Mouse (Mus musculus): ENCODE results near the gene Clstn1.

Clstn1 gene

GRCm38 (mm10) chr4:149679056-149679770 lies 92.9 kb downstream of the Clstn1 start:
- no peak for DNase-seq

DNA sequence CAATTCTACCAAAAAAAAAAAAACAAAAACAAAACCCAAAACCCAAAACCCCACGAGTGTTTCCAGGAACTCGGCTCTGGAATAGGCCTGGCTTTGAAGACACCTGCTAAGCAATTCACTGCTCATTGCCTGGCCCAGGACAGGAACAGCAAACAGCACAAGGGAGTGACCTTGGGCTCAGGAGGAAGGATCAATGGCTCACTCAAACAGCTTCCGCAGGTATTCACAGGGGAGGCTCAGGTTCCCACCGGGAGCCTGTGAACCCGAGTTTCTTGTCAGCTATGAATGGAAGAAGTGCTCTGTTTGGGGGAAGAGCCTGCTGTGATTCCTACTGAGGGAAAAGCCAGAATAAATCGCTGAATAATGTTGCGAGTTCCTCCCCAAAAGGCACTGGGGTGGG lies 97.6 kb downstream of the Clstn1 start:
- DNase-seq: no peak

DNA sequence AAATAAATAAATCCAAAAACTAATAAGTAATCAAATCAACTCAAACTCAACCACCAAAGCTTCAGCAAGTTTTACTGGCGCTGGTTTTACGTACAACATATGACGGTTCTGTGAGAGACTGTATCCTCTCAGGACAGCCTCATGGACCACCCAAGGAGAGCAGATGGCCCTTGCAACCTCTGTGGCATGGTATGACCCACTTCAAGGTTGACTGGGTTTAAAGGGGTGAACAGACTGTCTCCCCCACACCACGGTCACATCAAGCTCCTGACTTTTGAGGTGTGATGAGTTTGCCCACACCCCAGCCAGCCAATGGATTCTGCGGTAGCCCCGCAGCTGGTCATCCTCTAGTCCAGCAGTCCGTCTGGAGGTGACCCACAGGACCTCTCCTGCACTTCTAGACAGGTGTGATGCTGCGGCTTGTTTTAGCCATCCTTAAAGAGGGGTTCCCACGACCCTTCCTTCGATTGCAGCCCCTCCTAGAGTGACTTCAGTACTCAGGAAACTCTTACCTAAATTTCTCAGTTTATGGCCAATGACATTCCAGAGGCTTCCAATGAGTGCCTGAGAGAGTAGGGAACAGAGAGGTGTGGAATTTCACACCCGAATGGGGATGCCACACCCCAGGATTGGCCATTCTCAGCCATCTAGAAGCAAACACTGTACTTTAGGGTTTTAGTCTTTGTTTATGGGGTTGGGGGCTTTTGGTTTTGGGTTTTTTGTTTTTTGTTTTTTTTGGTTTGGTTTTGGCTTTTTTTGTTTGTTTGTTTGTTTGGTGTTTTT lies 98.8 kb downstream of the Clstn1 start:
- DNase-seq: no peak

- no peak for DNase-seq
Observed at GRCm38 (mm10) chr4:149688861-149689260, 102.6 kb downstream of the Clstn1 start.

- no peak for DNase-seq
Observed at GRCm38 (mm10) chr4:149689822-149690700, 103.8 kb downstream of the Clstn1 start.

DNA sequence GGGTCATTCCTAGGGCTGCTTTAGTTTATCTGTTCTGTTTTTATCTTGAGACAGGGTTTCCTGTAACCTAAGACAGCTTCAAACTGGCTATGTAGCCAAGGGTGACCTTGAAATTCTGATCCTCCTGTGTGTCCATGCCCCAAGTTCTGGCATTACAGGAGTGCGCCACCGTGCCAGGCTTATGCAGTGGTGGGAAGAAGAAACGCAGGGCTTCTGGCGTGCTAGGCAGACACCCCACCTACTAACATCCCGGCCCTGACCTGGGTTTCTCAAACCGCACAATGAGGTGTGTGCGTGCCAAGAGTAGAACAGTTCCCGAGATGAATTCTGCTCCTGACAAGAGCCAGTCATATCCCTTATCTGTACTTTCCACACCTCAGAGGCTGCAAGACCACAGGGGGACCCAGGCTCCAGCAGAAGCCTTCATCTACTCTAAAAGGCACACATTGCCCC lies 104.6 kb downstream of the Clstn1 start:
- DNase-seq: no peak

DNA sequence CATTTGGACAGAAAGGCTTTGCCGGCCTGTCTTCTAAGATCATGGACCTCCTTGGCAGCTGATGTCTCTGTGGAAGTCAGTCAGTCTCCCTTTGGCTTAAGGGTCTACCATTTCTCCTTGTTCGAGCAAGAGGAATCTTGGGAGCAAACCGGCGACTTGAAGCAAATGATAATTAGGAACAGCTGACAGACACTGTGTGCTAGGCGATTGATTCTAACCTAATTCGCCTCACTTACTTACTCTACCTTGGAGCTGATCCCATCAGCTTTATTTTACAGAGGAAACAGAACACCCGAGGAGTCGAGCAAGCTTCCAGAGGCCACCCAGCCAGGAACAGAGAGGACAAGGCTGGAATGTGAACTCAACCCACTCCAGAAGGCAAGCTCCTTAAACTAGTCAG lies 105.1 kb downstream of the Clstn1 start:
- DNase-seq: no peak

GRCm38 (mm10) chr4:149696189-149696971 lies 110.1 kb downstream of the Clstn1 start:
- DNase-seq: peak; percentile 56

DNA sequence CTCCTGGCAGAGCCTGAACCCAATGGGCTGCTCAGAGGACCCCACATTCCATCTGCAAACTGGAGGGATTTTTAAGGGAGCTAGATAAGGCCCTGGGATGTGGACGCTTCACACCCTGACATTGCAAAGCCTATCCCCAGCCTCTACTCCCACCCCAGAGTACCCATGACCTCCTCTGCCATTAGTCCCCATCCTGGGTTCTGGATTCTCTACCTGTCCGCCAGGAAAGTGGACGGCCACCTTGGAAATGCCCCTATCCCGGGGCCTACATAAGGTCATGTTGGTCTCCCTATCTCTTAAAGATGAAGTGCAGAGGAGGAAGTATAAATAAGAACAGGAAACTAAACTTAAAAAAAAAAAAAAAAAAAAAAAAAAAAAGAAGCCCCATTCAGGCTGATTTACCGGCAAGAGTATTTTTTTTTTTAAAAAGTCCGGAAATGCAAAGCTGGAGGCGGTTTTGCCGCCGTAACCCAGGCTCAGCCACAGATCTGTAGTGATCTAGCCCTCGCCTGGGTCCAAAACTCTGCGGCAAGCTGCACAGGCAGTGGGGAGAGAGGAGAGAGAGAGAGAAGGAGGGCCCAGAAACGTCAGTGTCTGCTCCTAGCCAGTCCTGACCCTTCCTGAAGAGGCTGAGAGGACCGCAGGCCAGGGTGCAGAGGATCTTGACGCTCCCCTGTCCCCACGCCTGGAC lies 111.4 kb downstream of the Clstn1 start:
- peak; percentile 74 for DNase-seq

DNA sequence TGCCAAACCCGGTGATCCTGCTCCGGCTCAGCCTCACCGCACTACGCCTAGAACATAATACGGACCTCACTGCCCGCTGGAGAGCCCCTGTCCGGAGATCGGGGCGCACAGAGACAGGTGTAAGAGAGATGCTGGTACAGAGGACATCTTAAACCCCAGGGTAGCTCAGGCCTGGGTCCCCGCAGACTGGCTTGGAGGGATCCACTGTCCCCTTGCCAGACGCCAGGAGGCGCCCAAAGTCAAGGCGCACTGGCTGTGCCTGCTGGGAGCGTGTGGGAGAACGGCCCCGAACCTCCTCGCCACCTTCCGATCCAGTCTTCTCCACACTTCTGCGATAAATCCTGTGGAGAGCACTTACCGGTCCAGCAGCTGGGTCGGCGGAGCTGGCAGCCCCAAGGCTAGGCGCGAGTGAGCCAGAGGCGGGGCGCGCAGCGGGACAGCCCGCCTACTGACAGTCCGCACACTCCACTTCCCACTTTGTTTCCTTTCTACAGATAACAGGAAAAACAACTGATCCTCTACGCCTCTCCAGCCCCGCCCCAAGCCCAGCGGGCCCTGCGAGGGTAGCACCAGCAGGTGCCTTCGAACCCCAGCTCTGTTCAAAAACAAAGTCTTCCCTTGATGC lies 112.0 kb downstream of the Clstn1 start:
- DNase-seq: peak; percentile 86
